Mouse (Mus musculus) midbrain, embryonic 10.5 days (tissue): Measurements from ENCODE around the gene Aldh4a1. TPM values are rescaled to one million over a fixed set of nuclear protein-coding genes. Genes with fewer than 3 reads are reported as not detected.

ENCODE experiments used
- DNase-seq: peaks from one replicate; pipeline ENCODE4 v3.0.0-alpha.2; 2017; ENCODE audit warnings: low spot score
- H3K27ac ChIP-seq: fragments of 300-500 bp; sonication (generic); replicated peaks from 2 replicates; pipeline ENCODE4 v1.5.1; 2016; ENCODE audit warnings: mild to moderate bottlenecking
- H3K27me3 ChIP-seq: fragments of 300-500 bp; sonication (generic); 2 replicates; pipeline ENCODE4 v1.6.1; 2016; ENCODE audit warnings: low read depth, mild to moderate bottlenecking; ENCODE audit not compliant: poor library complexity, severe bottlenecking
- H3K36me3 ChIP-seq: fragments of 300-500 bp; sonication (generic); 2 replicates; pipeline ENCODE4 v1.6.1; 2016; ENCODE audit warnings: mild to moderate bottlenecking, moderate library complexity
- H3K4me1 ChIP-seq: fragments of 300-500 bp; sonication (generic); 2 replicates; pipeline ENCODE4 v1.6.1; 2016
- H3K4me3 ChIP-seq: fragments of 300-500 bp; sonication (generic); 2 replicates; pipeline ENCODE4 v1.5.1; 2016; ENCODE audit warnings: mild to moderate bottlenecking, moderate library complexity
- H3K9me3 ChIP-seq: fragments of 300-500 bp; sonication (generic); replicated peaks from 2 replicates; pipeline ENCODE4 v1.6.1; 2016; ENCODE audit warnings: mild to moderate bottlenecking
- WGBS: fragments of 180-500 bp; shearing (Covaris S2); methylation state at CpG from one replicate; pipeline ENCODE4 v1.1.7; 2016; 5-methylcytosine and 5-hydroxymethylcytosine counted together
- polyA plus RNA-seq: library from polyadenylated mRNA; unstranded; fragments of >200 nt; fragmentation: Nextera tagmentation; extraction: Ambion mirVana; gene quantifications from 2 replicates; pipeline ENCODE4 v1.2.1, GENCODE M21; 2016

Gene Aldh4a1
- polyA plus RNA-seq, 1 experiment from 2014 or later, result 24.2 TPM

DNA sequence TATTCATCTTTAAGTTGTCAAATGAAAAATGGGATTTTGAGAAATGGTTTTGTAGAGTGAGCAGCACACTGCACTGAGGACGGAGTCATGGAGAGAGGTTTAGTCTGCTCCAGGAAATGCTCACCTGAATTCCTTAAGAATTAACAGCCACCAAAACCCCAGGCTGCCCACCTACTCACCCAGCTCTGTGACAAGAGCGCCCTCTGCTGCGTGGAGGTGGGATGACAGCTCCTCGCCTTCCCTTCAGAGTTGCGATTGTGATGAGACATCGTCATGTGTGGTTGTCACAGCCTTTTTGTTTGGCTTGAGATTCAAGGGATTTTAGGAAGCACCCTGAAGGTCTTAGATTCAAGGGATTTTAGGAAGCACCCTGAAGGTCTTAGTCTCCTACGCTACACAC, 13.7 kb downstream of the Aldh4a1 start:
- Histone ChIP-seq H3K9me3 (no peaks in the 10 kb centered on the region), H3K4me3 (no peak overlapping the region), H3K27ac (no peak overlapping the region), H3K36me3 (peaks cover 3% of the 10 kb centered on the region), H3K27me3 (peaks cover 20% of the 10 kb centered on the region), H3K4me1 (peaks cover 24% of the 10 kb centered on the region)
- DNase-seq, result peak; percentile 76
- WGBS, result 23% methylated on average over 7 of the region's 7 CpGs

DNA sequence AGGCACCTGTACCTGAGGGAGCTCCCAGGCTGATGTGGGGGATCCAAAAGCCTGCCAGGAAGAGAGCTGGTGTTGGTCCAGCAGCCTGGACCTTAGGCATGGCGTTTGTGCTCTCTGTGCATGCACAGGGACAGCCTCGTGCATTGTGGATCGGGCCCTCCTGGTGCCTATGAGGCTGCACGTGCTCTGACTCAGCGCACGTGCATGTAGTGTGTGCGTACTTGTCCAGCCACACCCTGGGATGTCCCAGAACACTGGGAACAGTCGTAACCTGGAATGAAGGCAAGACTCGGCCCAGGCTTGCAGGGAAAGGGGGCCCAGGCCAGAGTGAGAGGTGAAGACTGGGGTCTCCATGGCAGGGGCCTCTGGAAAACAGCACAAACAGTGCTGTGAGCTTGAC, 15.2 kb downstream of the Aldh4a1 start:
- no peak for DNase-seq
- WGBS, result 90% methylated on average over 9 of the region's 9 CpGs
- no peak overlapping the region for H3K4me3 ChIP-seq
- H3K4me1 ChIP-seq, result peaks cover 36% of the 10 kb centered on the region
- no peaks in the 10 kb centered on the region for H3K9me3 ChIP-seq
- H3K36me3 ChIP-seq, result peaks cover 3% of the 10 kb centered on the region
- H3K27me3 ChIP-seq, result peaks cover 35% of the 10 kb centered on the region
- H3K27ac ChIP-seq, result no peak overlapping the region

DNA sequence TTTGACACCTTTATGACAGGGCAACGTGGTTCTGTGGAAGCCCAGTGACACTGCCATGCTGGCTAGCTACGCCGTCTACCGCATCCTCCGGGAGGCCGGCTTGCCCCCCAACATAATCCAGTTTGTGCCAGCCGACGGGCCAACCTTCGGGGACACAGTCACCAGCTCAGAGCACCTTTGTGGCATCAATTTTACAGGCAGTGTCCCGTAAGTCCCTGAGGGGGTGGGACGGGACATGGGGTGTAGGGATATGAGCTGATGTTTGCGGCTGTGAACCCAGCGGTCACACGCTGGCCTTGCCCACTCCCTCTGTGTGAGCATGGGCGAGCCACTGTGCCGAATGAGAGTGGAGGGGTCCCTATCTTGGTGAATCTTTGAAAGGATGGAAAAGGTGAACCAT, 15.7 kb downstream of the Aldh4a1 start:
- peaks cover 3% of the 10 kb centered on the region for H3K36me3 ChIP-seq
- peaks cover 36% of the 10 kb centered on the region for H3K4me1 ChIP-seq
- DNase-seq, result no peak
- H3K9me3 ChIP-seq, result no peaks in the 10 kb centered on the region
- no peak overlapping the region for H3K4me3 ChIP-seq
- H3K27me3 ChIP-seq, result peaks cover 40% of the 10 kb centered on the region
- no peak overlapping the region for H3K27ac ChIP-seq
- WGBS, result 94% methylated on average over 16 of the region's 16 CpGs

DNA sequence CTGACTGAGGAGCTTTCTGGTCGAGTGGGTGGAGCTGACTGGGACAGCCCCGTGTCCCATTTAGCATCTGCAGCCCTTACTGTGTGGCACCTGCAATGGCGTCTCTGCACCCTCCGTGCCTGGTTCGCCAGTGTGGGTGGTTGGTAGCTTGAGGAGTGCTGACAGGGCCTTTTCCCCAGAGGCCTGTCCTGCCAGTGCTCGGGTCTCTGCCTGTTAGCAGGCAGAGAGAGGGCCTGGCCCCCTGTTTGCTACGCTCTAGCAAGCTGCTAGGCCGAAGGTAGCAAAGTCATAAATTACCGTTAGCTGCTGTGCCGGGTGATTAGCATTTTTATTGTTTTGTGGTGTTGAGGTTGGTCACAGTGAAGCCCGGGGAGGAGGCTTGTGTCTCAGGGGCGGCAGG, 17.1 kb downstream of the Aldh4a1 start:
- H3K36me3 ChIP-seq, result peaks cover 5% of the 10 kb centered on the region
- no peak overlapping the region for H3K4me3 ChIP-seq
- H3K27me3 ChIP-seq, result peaks cover 44% of the 10 kb centered on the region
- no peak for DNase-seq
- peaks cover 46% of the 10 kb centered on the region for H3K4me1 ChIP-seq
- no peaks in the 10 kb centered on the region for H3K9me3 ChIP-seq
- 35% methylated on average over 12 of the region's 12 CpGs for WGBS
- H3K27ac ChIP-seq, result peak overlapping the region; percentile 68

DNA sequence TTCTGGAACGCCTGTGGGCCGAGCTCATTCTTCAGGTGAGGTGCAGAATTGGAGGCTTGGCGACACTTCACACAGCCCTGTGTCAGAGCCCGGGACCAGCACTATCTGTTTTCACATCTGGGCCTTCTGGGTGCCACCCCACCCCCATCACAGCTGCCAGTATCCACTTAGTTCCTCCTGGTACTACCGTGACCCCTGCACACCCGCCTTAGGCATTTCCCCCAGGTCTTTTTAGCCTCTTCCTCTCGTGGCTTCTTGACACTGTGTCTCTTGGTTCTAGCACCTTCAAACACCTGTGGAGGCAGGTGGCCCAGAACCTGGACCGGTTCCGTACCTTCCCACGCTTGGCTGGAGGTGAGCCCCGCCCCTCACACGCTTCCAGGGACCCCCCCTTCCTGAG, 17.7 kb downstream of the Aldh4a1 start:
- WGBS, result 74% methylated on average over 12 of the region's 12 CpGs
- Histone ChIP-seq H3K9me3 (no peaks in the 10 kb centered on the region), H3K36me3 (peaks cover 8% of the 10 kb centered on the region), H3K27me3 (peaks cover 44% of the 10 kb centered on the region), H3K27ac (no peak overlapping the region), H3K4me3 (no peak overlapping the region), H3K4me1 (peaks cover 48% of the 10 kb centered on the region)
- DNase-seq, result no peak

DNA sequence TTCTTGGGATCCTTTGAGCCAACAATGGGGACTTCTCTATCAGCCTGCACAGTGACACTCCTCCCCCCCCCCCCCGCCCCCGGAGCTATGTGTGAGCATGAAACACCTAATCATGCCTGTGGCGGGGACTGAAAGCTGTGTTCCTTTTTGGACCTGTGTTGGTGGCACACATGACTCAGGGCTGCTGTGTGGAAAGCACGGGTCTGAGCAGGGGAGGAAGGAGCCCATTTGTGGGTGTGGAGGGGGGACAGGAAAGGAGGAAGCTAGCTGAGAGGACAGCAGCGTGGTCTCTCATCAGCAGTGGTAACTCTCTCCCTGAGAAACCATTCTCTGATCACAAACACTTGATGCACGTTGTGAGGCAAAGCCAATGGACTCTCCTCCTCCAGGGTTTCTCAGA, 18.1 kb downstream of the Aldh4a1 start:
- no peak for DNase-seq
- Histone ChIP-seq H3K9me3 (no peaks in the 10 kb centered on the region), H3K4me1 (peaks cover 48% of the 10 kb centered on the region), H3K27me3 (peaks cover 44% of the 10 kb centered on the region), H3K27ac (0 out of 2 replicates have a peak overlapping the region, but pooled peaks have one; percentile 46), H3K36me3 (peaks cover 11% of the 10 kb centered on the region), H3K4me3 (no peak overlapping the region)
- WGBS, result 61% methylated on average over 6 of the region's 6 CpGs

DNA sequence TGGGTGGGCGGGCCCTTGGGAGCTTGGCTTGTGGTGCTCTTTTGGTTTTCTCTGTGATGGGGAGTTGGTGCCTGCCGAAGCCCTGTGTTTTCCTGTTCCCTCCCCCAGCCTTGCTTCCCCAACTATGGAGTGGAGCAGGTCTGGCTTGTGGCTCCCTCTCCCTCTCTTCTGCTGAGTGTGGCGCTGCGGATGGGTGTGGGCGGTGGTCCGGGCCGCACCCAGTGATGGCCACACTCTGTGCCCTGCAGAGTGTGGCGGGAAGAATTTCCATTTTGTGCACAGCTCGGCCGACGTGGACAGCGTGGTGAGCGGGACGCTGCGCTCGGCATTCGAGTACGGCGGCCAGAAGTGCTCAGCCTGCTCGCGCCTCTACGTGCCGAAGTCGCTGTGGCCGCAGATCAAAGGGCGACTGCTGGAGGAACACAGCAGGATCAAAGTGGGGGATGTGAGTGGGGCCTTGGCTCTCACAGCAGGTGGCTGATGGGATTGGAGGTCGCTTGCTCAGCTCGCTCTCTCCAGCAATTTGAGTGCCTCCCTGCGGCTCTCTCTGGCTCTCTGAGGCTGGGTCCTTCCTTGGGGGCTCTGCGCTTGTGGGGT, 19.3 kb downstream of the Aldh4a1 start:
- H3K27ac ChIP-seq, result peak overlapping the region; percentile 78
- peak overlapping the region; percentile 50 for H3K4me3 ChIP-seq
- peaks cover 48% of the 10 kb centered on the region for H3K4me1 ChIP-seq
- peaks cover 44% of the 10 kb centered on the region for H3K27me3 ChIP-seq
- H3K9me3 ChIP-seq, result no peaks in the 10 kb centered on the region
- WGBS, result 2% methylated on average over 30 of the region's 30 CpGs
- H3K36me3 ChIP-seq, result peaks cover 16% of the 10 kb centered on the region
- DNase-seq, result peak; percentile 66

DNA sequence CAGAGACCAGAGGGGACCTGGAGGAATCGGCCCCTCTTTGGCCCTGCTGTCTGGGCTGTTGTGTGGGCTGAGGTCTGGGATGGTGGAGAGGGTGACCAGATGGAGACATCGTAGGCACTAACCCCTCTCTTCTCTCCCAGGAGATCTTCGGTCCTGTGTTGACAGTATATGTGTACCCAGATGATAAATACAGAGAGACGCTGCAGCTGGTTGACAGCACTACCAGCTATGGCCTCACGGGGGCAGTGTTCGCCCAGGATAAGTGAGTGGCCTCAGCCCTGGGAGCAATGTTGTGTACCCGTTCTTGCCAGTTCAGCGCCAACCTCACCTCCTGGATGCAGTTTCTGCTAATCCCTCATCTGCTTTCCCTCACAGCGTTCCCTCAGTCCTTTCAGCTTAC, 21.3 kb downstream of the Aldh4a1 start:
- Histone ChIP-seq H3K4me1 (peaks cover 48% of the 10 kb centered on the region), H3K27ac (no peak overlapping the region), H3K27me3 (peaks cover 44% of the 10 kb centered on the region), H3K36me3 (peaks cover 30% of the 10 kb centered on the region), H3K9me3 (no peaks in the 10 kb centered on the region), H3K4me3 (no peak overlapping the region)
- whole genome bisulfite sequencing, result 19% methylated on average over 9 of the region's 9 CpGs
- DNase-seq, result peak; percentile 87

DNA sequence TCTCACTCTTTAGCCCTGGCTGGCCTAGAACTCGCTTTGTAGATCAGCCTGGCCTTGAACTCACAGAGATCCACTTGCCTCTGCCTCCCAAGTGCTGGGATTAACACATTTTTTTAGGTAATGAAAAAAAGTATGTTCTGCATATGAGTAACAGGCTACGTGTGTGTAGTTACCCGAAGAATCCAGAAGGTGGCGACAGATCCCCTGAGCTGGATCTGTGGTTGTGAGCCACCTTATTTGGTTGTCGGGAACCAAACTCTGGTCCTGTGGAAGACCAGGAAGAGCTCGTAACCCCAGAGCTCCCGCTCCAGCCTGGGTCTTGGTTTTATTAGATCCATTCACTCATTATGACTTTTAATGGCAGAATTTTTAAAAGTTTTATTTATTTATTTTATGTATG, 24.2 kb downstream of the Aldh4a1 start:
- Histone ChIP-seq H3K9me3 (no peaks in the 10 kb centered on the region), H3K27me3 (peaks cover 19% of the 10 kb centered on the region), H3K4me3 (no peak overlapping the region), H3K4me1 (peaks cover 33% of the 10 kb centered on the region), H3K27ac (no peak overlapping the region), H3K36me3 (peaks cover 31% of the 10 kb centered on the region)
- no peak for DNase-seq
- 79% methylated on average over 7 of the region's 7 CpGs for WGBS

DNA sequence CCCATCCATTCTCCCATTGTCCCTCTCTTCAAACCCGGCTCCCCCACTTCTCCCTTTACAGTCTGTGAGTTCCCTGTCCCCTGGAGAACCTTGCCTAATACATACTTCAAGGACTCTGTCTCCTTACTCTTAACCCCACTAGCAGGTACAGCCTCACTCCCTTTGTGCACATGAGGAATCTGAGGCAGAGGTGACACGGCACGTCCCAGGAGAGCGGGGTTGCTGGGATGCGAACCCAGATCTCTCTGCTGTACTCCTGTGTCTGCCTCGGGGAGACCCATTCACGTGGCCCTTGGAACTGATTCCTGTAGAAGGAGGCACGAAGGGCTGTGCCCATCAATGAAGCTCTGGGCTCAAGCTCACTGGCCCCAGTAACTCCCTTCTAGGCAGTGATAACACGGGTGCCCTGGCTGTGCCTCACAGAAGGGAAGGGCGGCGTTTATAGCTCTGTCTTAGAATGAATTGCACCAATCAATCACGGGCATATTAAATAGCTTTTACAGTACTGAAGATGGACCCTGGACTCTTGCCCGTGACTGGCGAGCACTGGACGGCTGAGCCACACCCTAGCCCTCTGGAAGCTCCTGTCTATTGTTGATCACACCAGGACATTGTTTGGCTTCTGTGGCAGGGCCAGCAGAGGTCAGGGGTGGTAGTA, 27.5 kb downstream of the Aldh4a1 start:
- WGBS, result 86% methylated on average over 15 of the region's 15 CpGs
- H3K4me1 ChIP-seq, result peaks cover 12% of the 10 kb centered on the region
- H3K4me3 ChIP-seq, result no peak overlapping the region
- H3K36me3 ChIP-seq, result peaks cover 25% of the 10 kb centered on the region
- H3K27ac ChIP-seq, result no peak overlapping the region; the same call in 1 of the 2 replicates
- H3K9me3 ChIP-seq, result no peaks in the 10 kb centered on the region
- 0 out of 2 replicates have a peak, but pooled peaks cover 3% of the 10 kb centered on the region for H3K27me3 ChIP-seq
- no peak for DNase-seq

DNA sequence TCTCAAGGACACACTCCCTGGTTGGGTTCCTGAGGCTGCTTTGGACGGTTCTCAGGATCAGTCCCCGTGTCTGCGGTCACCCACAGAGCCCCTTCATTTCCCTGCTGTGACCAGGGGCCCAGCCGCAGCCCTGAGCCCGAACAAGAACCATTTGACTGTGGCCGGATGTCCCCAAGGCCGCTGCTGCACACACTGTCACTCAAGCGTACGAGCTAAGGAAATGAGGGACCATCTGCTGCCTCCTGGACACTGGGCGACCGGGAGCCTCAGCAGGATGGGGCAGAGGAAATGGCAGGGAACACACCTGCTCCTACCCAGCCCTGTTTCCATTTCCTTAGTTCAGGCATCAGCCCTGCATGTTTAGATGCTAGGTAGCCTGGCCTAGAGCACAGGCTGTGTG, 28.2 kb downstream of the Aldh4a1 start:
- H3K9me3 ChIP-seq, result no peaks in the 10 kb centered on the region
- peaks cover 12% of the 10 kb centered on the region for H3K4me1 ChIP-seq
- H3K4me3 ChIP-seq, result no peak overlapping the region
- H3K36me3 ChIP-seq, result peaks cover 20% of the 10 kb centered on the region
- DNase-seq, result no peak
- 71% methylated on average over 11 of the region's 11 CpGs for WGBS
- 0 out of 2 replicates have a peak, but pooled peaks cover 3% of the 10 kb centered on the region for H3K27me3 ChIP-seq
- peak overlapping the region; percentile 38 for H3K27ac ChIP-seq

DNA sequence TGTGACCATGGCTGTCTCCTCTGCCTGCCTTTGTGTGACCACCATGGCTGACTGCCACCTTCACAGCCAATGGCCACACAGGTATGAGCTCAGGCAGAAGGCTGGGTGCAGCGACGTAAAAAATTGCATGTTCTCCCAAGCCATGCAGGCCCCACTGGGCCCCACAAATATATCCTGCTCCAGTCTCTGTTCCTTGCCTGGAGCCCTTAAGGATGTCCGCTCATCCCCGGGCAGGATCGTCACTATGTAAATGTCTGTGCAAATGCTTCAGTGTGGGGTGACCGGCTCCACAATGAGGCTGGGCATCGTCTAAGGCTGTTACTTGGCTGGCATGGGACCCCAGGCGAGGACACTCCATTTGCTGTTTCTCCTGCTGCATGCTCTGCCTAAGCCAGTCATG, 30.6 kb downstream of the Aldh4a1 start, which contains the start of gene Tas1r2:
Gene Tas1r2 (plus strand): TSS at position 301 of the 400 bp plus-strand sequence.
- H3K4me3 ChIP-seq, result no peak within 1 kb of the TSS
- 0 out of 2 replicates have a peak, but pooled peaks cover 3% of the 10 kb centered on the region for H3K27me3 ChIP-seq
- H3K9me3 ChIP-seq, result 0 out of 2 replicates have a peak, but pooled peaks cover 2% of the 10 kb centered on the region
- WGBS, result 91% methylated on average over 8 of the region's 8 CpGs
- no peak for DNase-seq
- H3K4me1 ChIP-seq, result peaks cover 12% of the 10 kb centered on the region
- peaks cover 8% of the 10 kb centered on the region for H3K36me3 ChIP-seq
- 0 out of 2 replicates have a peak within 1 kb of the TSS, but pooled peaks have one; percentile 9 for H3K27ac ChIP-seq

DNA sequence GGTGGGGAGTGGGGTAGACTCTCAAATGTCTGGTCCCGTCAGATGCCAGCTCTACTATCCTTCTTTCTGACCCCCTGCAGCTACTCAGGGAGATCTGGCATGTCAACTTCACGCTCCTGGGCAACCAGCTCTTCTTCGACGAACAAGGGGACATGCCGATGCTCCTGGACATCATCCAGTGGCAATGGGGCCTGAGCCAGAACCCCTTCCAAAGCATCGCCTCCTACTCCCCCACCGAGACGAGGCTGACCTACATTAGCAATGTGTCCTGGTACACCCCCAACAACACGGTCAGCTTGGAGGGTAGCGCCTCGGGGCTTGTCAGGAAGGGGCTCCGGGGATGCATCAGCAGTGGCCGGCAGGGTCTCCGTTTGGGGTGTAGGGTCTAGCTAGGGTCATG, 39.2 kb downstream of the Aldh4a1 start:
- 93% methylated on average over 14 of the region's 14 CpGs for WGBS
- Histone ChIP-seq H3K36me3 (no peaks in the 10 kb centered on the region), H3K9me3 (peaks cover 11% of the 10 kb centered on the region), H3K4me3 (no peak overlapping the region), H3K27me3 (no peaks in the 10 kb centered on the region), H3K4me1 (no peaks in the 10 kb centered on the region), H3K27ac (no peak overlapping the region)
- DNase-seq, result no peak
